Comparison of ENCODE assay signal across 8 mouse cellular contexts in genomic region chr11:102741129-102741950, GRCm38 (mm10). TPM values are rescaled to one million over a fixed set of nuclear protein-coding genes. Genes with fewer than 3 reads are reported as not detected.
DNase-seq lines count a peak whose midpoint lies in the region; ATAC-seq lines count a peak whose summit lies in the region.

No protein-coding gene starts in this region.

- peak overlapping the region; percentile 41 for H3K4me2 ChIP-seq in kidney, embryonic 16.5 days (replicated peaks; ENCODE audit: low read depth, low read length)
- H3K4me2 ChIP-seq in forebrain, embryonic 14.5 days (ENCODE audit: low read length), result no peak overlapping the region; the same call in 1 of the 2 replicates
- H3K4me2 ChIP-seq in hindbrain, embryonic 12.5 days (replicated peaks), result no peak overlapping the region; the same call in 1 of the 2 replicates

- DNase-seq in kidney, adult 9 months, result no peak
- peak; percentile 45 for DNase-seq in forebrain, embryonic 14.5 days (ENCODE audit: low spot score)
- peak; percentile 43 to 53 for DNase-seq in lung, postnatal 4 days
- DNase-seq in ovary, postnatal 14 days (ENCODE audit: low spot score), result no peak

- WGBS in kidney, embryonic 16.5 days, result 15% methylated on average over 22 of the region's 22 CpGs
- WGBS in forebrain, embryonic 14.5 days, result 15% methylated on average over 22 of the region's 22 CpGs
- 10% methylated on average over 20 of the region's 22 CpGs for WGBS in hindbrain, embryonic 12.5 days

- no peak for ATAC-seq in kidney, embryonic 16.5 days (ENCODE audit: low FRiP score, low TSS enrichment)
- ATAC-seq in forebrain, embryonic 14.5 days, result no peak
- ATAC-seq in hindbrain, embryonic 12.5 days (ENCODE audit: low FRiP score), result no peak
- ATAC-seq in inflammation-experienced regulatory T-cells, adult 6 months, result no peak

- 0 out of 2 replicates have a peak, but pooled peaks cover 3% of the 10 kb centered on the region for H3K27me3 ChIP-seq in kidney, embryonic 16.5 days (ENCODE audit: insufficient read depth, low read length)
- 0 out of 2 replicates have a peak, but pooled peaks cover 2% of the 10 kb centered on the region for H3K27me3 ChIP-seq in forebrain, embryonic 14.5 days (replicated peaks; ENCODE audit: control insufficient read depth, insufficient read depth, low read length)
- peaks cover 17% of the 10 kb centered on the region for H3K27me3 ChIP-seq in hindbrain, embryonic 12.5 days

- 0 out of 2 replicates have a peak overlapping the region, but pooled peaks have one; percentile 26 for H3K9ac ChIP-seq in kidney, embryonic 16.5 days (replicated peaks; ENCODE audit: low read length)
- peak overlapping the region; percentile 7; the same call in 1 of the 2 replicates for H3K9ac ChIP-seq in forebrain, embryonic 14.5 days (ENCODE audit: low read length)
- H3K9ac ChIP-seq in hindbrain, embryonic 12.5 days, result peak overlapping the region; percentile 43; the same call in 1 of the 2 replicates

- H3K4me1 ChIP-seq in kidney, embryonic 16.5 days (ENCODE audit: insufficient read depth, low read length), result peaks cover 7% of the 10 kb centered on the region; the same call in 1 of the 2 replicates
- H3K4me1 ChIP-seq in brown adipose tissue, adult 24 weeks (ENCODE audit: control insufficient read depth, insufficient read depth, insufficient read length, low read length), result peaks cover 7% of the 10 kb centered on the region
- H3K4me1 ChIP-seq in forebrain, embryonic 14.5 days (ENCODE audit: control insufficient read depth, insufficient read depth, low read length), result peaks cover 22% of the 10 kb centered on the region
- H3K4me1 ChIP-seq in hindbrain, embryonic 12.5 days, result peaks cover 16% of the 10 kb centered on the region

- H3K9me3 ChIP-seq in kidney, embryonic 16.5 days (ENCODE audit: low read length), result no peaks in the 10 kb centered on the region
- H3K9me3 ChIP-seq in forebrain, embryonic 14.5 days (replicated peaks; ENCODE audit: control insufficient read depth, low read length), result no peaks in the 10 kb centered on the region
- no peaks in the 10 kb centered on the region for H3K9me3 ChIP-seq in hindbrain, embryonic 12.5 days (replicated peaks)

- H3K36me3 ChIP-seq in kidney, embryonic 16.5 days (ENCODE audit: insufficient read depth, low read length), result no peaks in the 10 kb centered on the region
- H3K36me3 ChIP-seq in forebrain, embryonic 14.5 days (ENCODE audit: control insufficient read depth, insufficient read depth, low read length), result no peaks in the 10 kb centered on the region
- no peaks in the 10 kb centered on the region for H3K36me3 ChIP-seq in hindbrain, embryonic 12.5 days

- H3K4me3 ChIP-seq in kidney, embryonic 16.5 days (ENCODE audit: low read length), result peak overlapping the region; percentile 11; the same call in 1 of the 2 replicates
- peak overlapping the region; percentile 6; the same call in 1 of the 2 replicates for H3K4me3 ChIP-seq in brown adipose tissue, adult 24 weeks (ENCODE audit: insufficient read depth, low read depth, low read length)
- no peak overlapping the region for H3K4me3 ChIP-seq in forebrain, embryonic 14.5 days (ENCODE audit: low read depth, low read length)
- no peak overlapping the region for H3K4me3 ChIP-seq in hindbrain, embryonic 12.5 days

- no peak overlapping the region for H3K27ac ChIP-seq in kidney, embryonic 16.5 days (ENCODE audit: low read length)
- H3K27ac ChIP-seq in brown adipose tissue, adult 24 weeks (replicated peaks; ENCODE audit: low read depth, low read length), result no peak overlapping the region
- peak overlapping the region; percentile 9; the same call in 1 of the 2 replicates for H3K27ac ChIP-seq in forebrain, embryonic 14.5 days (ENCODE audit: low read depth, low read length)
- no peak overlapping the region for H3K27ac ChIP-seq in hindbrain, embryonic 12.5 days

RNA-seq across cellular contexts. Expression of gene Adam11, which starts 19.9 kb away (rescaled TPM):
- 8.7 and 8.8 TPM in 2 replicates for polyA plus RNA-seq in kidney, embryonic 16.5 days (2015; fragmentation: Nextera tagmentation; extraction: Ambion mirVana)
- polyA plus RNA-seq in brown adipose tissue, adult 24 weeks (2012; ENCODE audit: insufficient read depth, insufficient read length, missing spikeins), result 0.59 and 1.4 TPM in 2 replicates
- polyA plus RNA-seq in forebrain, embryonic 14.5 days (2014; fragmentation: Nextera tagmentation; extraction: Ambion mirVana), result 10.0 and 12.5 TPM in 2 replicates
- polyA plus RNA-seq in hindbrain, embryonic 12.5 days (2016; fragmentation: Nextera tagmentation; extraction: Ambion mirVana), result 33.3 and 35.3 TPM in 2 replicates
- polyA plus RNA-seq in inflammation-experienced regulatory T-cells, adult 6 months (2017; shearing (Covaris generic)), result under 1 TPM in 1 of 3 experiments, not detected in 2; 0.20 TPM

RNA-seq across cellular contexts. Expression of gene Ccdc43, which starts 43.8 kb away (rescaled TPM):
- 51.9 and 52.1 TPM in 2 replicates for polyA plus RNA-seq in kidney, embryonic 16.5 days (2015; fragmentation: Nextera tagmentation; extraction: Ambion mirVana)
- 19.3 and 27.5 TPM in 2 replicates for polyA plus RNA-seq in brown adipose tissue, adult 24 weeks (2012; ENCODE audit: insufficient read depth, insufficient read length, missing spikeins)
- 39.4 and 42.6 TPM in 2 replicates for polyA plus RNA-seq in forebrain, embryonic 14.5 days (2014; fragmentation: Nextera tagmentation; extraction: Ambion mirVana)
- 44.0 and 48.0 TPM in 2 replicates for polyA plus RNA-seq in hindbrain, embryonic 12.5 days (2016; fragmentation: Nextera tagmentation; extraction: Ambion mirVana)
- 10 to 100 TPM; 29.0 to 41.4 (median 40.1) TPM for polyA plus RNA-seq in inflammation-experienced regulatory T-cells, adult 6 months (2017; shearing (Covaris generic))

Comparison
In these comparisons a context has a peak if more than half of its experiments do, and no peak if none do; other contexts are left out.
1. H3K4me3 ChIP-seq: peak in kidney, embryonic 16.5 days (single experiment) and brown adipose tissue, adult 24 weeks (single experiment); none in forebrain, embryonic 14.5 days (single experiment) and hindbrain, embryonic 12.5 days (single experiment).
2. DNase-seq: peak in forebrain, embryonic 14.5 days (single experiment) and lung, postnatal 4 days (2 of 2); none in kidney, adult 9 months (single experiment) and ovary, postnatal 14 days (single experiment).
3. Peak in every context shown above with its lines, with median percentiles within 50 percentile points of each other: H3K9ac ChIP-seq.